Mouse (Mus musculus) G1E-ER4 (cell line): ENCODE measurements around the gene Kif11. TPM values are rescaled to one million over a fixed set of nuclear protein-coding genes. Genes with fewer than 3 reads are reported as not detected.

Experiments used
- GATA1 ChIP-seq: IDR thresholded peaks from one replicate; pipeline ENCODE4 v1.8.0; 2012; ENCODE audit warnings: low read length, inconsistent platforms
- polyA plus RNA-seq: library from polyadenylated mRNA; stranded (reverse); fragments of >175 nt; gene quantifications from 2 replicates; pipeline ENCODE4 v1.2.3, GENCODE M21; 2012

Gene Kif11
- 5.3 and 7.0 TPM in 2 replicates for polyA plus RNA-seq

- no peak for TF ChIP-seq GATA1
These were observed at the start of gene Kif11 for GRCm38 (mm10) chr19:37375755-37376615. Gene Kif11, plus strand, starts transcription at chr19:37376403.

GRCm38 (mm10) chr19:37327216-37327615, 49.0 kb upstream of the Kif11 start:
- no peak for TF ChIP-seq GATA1

- TF ChIP-seq GATA1 = no peak
These were observed 43.5 kb upstream of the Kif11 start for GRCm38 (mm10) chr19:37332726-37333125.

GRCm38 (mm10) chr19:37333357-37333756, 42.8 kb upstream of the Kif11 start:
- TF ChIP-seq GATA1 = peak; percentile 47

- no peak for TF ChIP-seq GATA1
These were observed 40.8 kb upstream of the Kif11 start for GRCm38 (mm10) chr19:37335392-37335791.

GRCm38 (mm10) chr19:37337752-37338151, 38.5 kb upstream of the Kif11 start, which contains the start of gene Ide:
Gene Ide, minus strand, starts transcription at chr19:37337852.
- TF ChIP-seq GATA1 = no peak

GRCm38 (mm10) chr19:37340495-37340894, 35.7 kb upstream of the Kif11 start:
- TF ChIP-seq GATA1 = no peak

- TF ChIP-seq GATA1 = no peak
These were observed 35.3 kb upstream of the Kif11 start for GRCm38 (mm10) chr19:37340931-37341330.

GRCm38 (mm10) chr19:37343899-37344298, 32.3 kb upstream of the Kif11 start:
- no peak for TF ChIP-seq GATA1

- TF ChIP-seq GATA1 = no peak
These were observed 29.9 kb upstream of the Kif11 start for GRCm38 (mm10) chr19:37346258-37346657.

GRCm38 (mm10) chr19:37348331-37348730, 27.9 kb upstream of the Kif11 start:
- TF ChIP-seq GATA1 = no peak

GRCm38 (mm10) chr19:37348952-37349351, 27.3 kb upstream of the Kif11 start:
- TF ChIP-seq GATA1 = no peak

GRCm38 (mm10) chr19:37352756-37353155, 23.4 kb upstream of the Kif11 start:
- TF ChIP-seq GATA1 = no peak

GRCm38 (mm10) chr19:37353331-37353730, 22.9 kb upstream of the Kif11 start:
- TF ChIP-seq GATA1 = no peak

- TF ChIP-seq GATA1 = peak; percentile 17
These were observed 16.2 kb upstream of the Kif11 start for GRCm38 (mm10) chr19:37360044-37360443.

- TF ChIP-seq GATA1 = no peak
These were observed 13.7 kb upstream of the Kif11 start for GRCm38 (mm10) chr19:37362545-37362944.
